Mouse (Mus musculus) layer of hippocampus, adult 2 months (tissue): ENCODE data around the gene Fndc1. TPM values are rescaled to one million over a fixed set of nuclear protein-coding genes. Genes with fewer than 3 reads are reported as not detected.
A peak's percentile ranks its signal among the peaks of the same experiment; 100 is the strongest.

Experiments used
- DNase-seq, 2 experiments: peaks; one replicate each; pipeline ENCODE4 v3.0.0; 2022; ENCODE audit warnings: low spot score in 2 of 2
- H3K27ac ChIP-seq: fragments of 200-600 bp; 2 replicates; pipeline ENCODE4 v1.8.1; 2022
- H3K4me3 ChIP-seq: fragments of 200-600 bp; 2 replicates; pipeline ENCODE4 v1.8.1; 2022; ENCODE audit warnings: mild to moderate bottlenecking
- CTCF ChIP-seq: fragments of 200-600 bp; conservative IDR thresholded peaks from 2 replicates; pipeline ENCODE4 v1.8.1; 2022; ENCODE audit warnings: antibody characterized with exemption, mild to moderate bottlenecking, moderate library complexity
- long read RNA-seq, 2 experiments: library from polyadenylated mRNA; stranded (forward); transcript quantifications; one replicate each; pipeline ENCODE4 v2.0.0; 2021; ENCODE audit warnings: borderline mapping rate in 2 of 2
- total RNA-seq, 2 experiments: library from RNA; stranded (reverse); gene quantifications; 2 replicates each; pipeline ENCODE4 v1.2.3; 2021

The Fndc1 gene
- total RNA-seq: 10 to 100 TPM; 14.9 to 15.4 TPM
- long read RNA-seq, experiment 1, partial matches to known transcripts: 1 of 5 reads
- long read RNA-seq, experiment 1, other reads (novel, unspliced or antisense): 4 of 5 reads
- long read RNA-seq, experiment 2, partial matches to known transcripts: 2 of 8 reads
- long read RNA-seq, experiment 2, other reads (novel, unspliced or antisense): 6 of 8 reads

GRCm38 (mm10) chr17:7826819-7827515 is at the start of gene Fndc1:
Gene Fndc1 (minus strand): TSS chr17:7827302.
- peak within 1 kb of the TSS; percentile 73 for H3K4me3 ChIP-seq
- TF ChIP-seq CTCF: peak; percentile 88
- peak within 1 kb of the TSS; percentile 79 for H3K27ac ChIP-seq
- peak in 1 of 2 experiments; percentile 72 for DNase-seq

- no peak overlapping the region for H3K4me3 ChIP-seq
- no peak overlapping the region for H3K27ac ChIP-seq
- DNase-seq: no peak
- no peak for TF ChIP-seq CTCF
These were observed 49.4 kb upstream of the Fndc1 start for GRCm38 (mm10) chr17:7876541-7876940.

GRCm38 (mm10) chr17:7875941-7876461 is 48.9 kb upstream of the Fndc1 start:
- TF ChIP-seq CTCF: no peak
- Histone ChIP-seq H3K4me3 (no peak overlapping the region), H3K27ac (no peak overlapping the region)
- no peak for DNase-seq

- Histone ChIP-seq H3K27ac (no peak overlapping the region), H3K4me3 (no peak overlapping the region)
- DNase-seq: no peak
- no peak for TF ChIP-seq CTCF
These were observed 47.9 kb upstream of the Fndc1 start for GRCm38 (mm10) chr17:7874776-7875531.

- TF ChIP-seq CTCF: no peak
- no peak for DNase-seq
- no peak overlapping the region for H3K27ac ChIP-seq
These were observed 46.3 kb upstream of the Fndc1 start for GRCm38 (mm10) chr17:7873382-7873781.

GRCm38 (mm10) chr17:7871800-7872199 is 44.7 kb upstream of the Fndc1 start:
- H3K27ac ChIP-seq: peak overlapping the region; percentile 36; the same call in 1 of the 2 replicates
- TF ChIP-seq CTCF: no peak
- H3K4me3 ChIP-seq: no peak overlapping the region
- peak; percentile 32 to 51 for DNase-seq

More at GRCm38 (mm10) chr17:7873382-7873781, 46.3 kb upstream of the Fndc1 start:
- no peak overlapping the region for H3K4me3 ChIP-seq

GRCm38 (mm10) chr17:7870862-7871605 is 43.9 kb upstream of the Fndc1 start:
- TF ChIP-seq CTCF: no peak
- no peak for DNase-seq
- no peak overlapping the region for H3K4me3 ChIP-seq
- H3K27ac ChIP-seq: peak overlapping the region; percentile 36; the same call in 1 of the 2 replicates

GRCm38 (mm10) chr17:7869114-7869513 is 42.0 kb upstream of the Fndc1 start:
- Histone ChIP-seq H3K27ac (no peak overlapping the region), H3K4me3 (no peak overlapping the region)
- DNase-seq: no peak
- TF ChIP-seq CTCF: no peak

- Histone ChIP-seq H3K27ac (no peak overlapping the region), H3K4me3 (no peak overlapping the region)
- peak; percentile 77 to 83 for DNase-seq
- peak; percentile 95 for TF ChIP-seq CTCF
These were observed 41.5 kb upstream of the Fndc1 start for GRCm38 (mm10) chr17:7868631-7869030.

GRCm38 (mm10) chr17:7864740-7865139 is 37.6 kb upstream of the Fndc1 start:
- Histone ChIP-seq H3K4me3 (no peak overlapping the region), H3K27ac (no peak overlapping the region)
- TF ChIP-seq CTCF: peak; percentile 85
- no peak for DNase-seq

- H3K27ac ChIP-seq: no peak overlapping the region
- DNase-seq: peak in 1 of 2 experiments; percentile 81
- H3K4me3 ChIP-seq: no peak overlapping the region
- peak; percentile 99; the same call in 1 of the 2 replicates for TF ChIP-seq CTCF
These were observed 36.6 kb upstream of the Fndc1 start for GRCm38 (mm10) chr17:7863745-7864144.

GRCm38 (mm10) chr17:7860845-7861360 is 33.8 kb upstream of the Fndc1 start:
- H3K4me3 ChIP-seq: no peak overlapping the region
- TF ChIP-seq CTCF: no peak
- no peak overlapping the region for H3K27ac ChIP-seq
- no peak for DNase-seq

GRCm38 (mm10) chr17:7857658-7858057 is 30.6 kb upstream of the Fndc1 start:
- no peak overlapping the region for H3K27ac ChIP-seq
- DNase-seq: no peak
- no peak for TF ChIP-seq CTCF
- no peak overlapping the region for H3K4me3 ChIP-seq
